Mouse (Mus musculus): ENCODE results near the gene Btbd1.

The Btbd1 gene

DNA sequence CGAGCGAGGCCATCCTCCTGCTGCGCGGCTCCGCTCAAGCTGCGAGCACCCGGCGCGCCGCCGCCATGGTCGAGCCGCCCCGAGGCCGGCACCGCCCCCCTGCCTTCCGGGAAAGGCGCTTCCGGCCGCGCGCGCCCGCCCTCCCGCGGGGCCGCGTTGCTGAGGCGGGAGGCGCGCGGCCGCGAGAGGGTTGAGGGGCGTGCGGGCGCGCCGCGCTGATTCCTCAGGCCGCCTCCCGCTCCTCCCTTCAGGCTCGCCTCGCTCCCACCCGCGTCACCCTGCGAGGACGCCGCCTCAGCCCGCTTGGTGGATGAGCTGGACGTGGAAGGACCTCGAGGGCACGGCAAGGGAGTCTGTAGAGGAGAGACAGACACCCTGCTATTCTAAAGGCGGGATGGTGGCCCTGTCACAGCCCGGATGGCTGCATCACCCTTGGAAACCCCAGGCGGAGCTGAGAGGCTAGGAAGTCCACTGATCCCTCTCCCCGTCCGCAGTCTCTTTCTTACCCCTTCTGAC, at the start of gene Btbd1:
Gene Btbd1 (minus strand): TSS at position 53 of the 516 bp plus-strand sequence.
- peak; percentile 50 for DNase-seq (ENCODE audit: low read depth)

DNA sequence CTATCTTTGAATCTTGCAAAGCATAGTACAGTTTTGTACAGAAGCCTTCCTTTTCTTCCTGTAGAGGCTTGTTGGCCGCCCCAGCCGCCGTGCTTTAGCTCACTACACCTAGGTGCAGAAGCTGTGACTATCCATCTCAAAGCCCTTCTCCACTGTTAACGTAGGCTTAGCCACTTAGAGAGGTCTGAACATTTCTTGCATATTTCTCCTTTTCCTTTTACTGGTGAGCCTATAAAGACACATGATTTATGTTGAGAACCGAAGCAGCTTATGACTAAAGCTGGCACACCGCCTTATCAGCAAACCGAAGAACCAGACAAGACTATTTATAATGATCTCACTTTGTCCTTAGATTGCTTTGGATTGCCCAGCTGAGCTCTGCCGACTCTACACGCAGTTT, 46.1 kb upstream of the Btbd1 start:
- DNase-seq (ENCODE audit: low read depth): no peak

DNA sequence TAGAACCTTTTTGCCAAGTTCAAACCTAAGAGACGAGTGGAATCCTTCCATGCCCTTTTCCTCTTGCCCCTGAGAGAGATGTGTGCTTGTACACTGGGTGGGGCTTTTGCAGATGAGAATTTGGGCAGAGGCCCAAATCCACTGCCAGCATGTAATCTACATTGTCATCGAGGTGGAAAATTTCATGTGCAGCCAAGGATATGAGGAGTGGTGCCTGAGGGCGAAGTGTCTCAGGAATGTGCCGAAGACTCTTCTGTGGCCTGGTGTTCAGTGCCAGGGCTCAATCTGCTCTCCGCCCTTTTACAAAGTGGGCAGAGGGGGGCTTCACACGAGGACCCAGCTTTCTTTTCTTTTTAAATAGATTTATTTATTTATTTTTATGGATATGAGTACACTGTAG, 45.4 kb upstream of the Btbd1 start:
- DNase-seq (ENCODE audit: low read depth): no peak

DNA sequence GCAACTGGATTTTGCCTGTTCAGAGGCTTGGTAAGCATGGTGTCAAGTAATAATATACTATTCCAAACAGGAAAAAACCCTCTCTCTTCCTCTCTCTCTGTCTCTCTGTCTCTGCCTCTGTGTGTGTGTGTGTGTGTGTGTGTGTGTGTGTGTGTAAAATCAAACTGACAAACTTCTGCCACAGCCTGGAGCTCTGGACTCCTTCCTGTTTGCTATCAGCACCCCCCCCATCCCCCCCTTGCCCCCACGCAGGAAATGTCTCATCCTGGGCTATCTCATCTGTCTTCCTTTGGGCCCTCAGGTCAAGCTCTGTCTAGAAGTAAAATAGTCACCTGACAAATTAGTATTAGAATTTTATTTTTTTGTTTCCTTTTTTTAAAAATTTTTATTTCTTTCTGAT, 44.6 kb upstream of the Btbd1 start:
- DNase-seq (ENCODE audit: low read depth): peak; percentile 59

DNA sequence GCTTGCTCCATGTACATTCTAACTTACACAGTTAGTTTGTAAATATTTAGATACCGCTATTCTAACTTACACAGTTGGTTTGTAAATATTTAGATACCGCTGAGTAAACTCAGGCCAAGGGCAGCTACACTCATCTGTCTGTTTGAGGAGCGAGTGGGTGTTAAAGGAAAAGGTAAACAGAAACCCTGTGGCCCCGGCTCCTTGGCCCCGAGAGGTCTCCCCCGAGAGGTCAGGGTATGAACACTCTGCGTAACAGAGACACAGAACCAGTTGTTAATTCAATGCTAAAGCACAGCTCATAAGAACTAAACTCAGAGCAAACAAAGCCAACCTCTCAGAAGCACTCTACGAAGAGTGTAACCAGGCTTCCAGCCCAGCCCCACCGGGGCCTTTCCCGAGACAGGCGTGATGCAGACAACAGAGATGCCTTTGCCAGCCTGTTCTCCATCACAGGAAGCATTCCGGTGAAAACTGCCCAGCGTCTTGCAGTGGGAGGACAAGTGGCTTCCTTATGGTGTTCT, 43.3 kb upstream of the Btbd1 start:
- no peak for DNase-seq (ENCODE audit: low read depth)

DNA sequence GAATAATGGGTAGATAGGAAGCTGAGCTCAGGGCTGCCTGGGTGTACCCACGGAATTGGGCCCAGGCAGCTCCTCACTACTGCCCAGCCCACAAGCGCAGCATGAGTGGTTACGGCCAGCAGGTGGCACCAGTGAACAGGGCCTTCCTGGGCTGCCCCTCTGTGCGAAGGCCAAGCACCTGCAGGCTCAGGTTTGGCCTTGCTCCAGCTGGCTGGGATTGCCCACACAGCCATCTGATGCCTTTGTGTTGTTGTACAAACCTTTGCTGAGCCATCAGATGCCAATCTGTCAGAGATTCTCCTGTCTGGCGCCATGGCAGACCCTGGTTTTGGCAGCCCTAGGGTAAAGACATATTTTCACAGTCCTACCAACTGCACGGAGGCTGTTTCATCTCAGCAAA, 38.9 kb upstream of the Btbd1 start:
- peak; percentile 74 for DNase-seq (ENCODE audit: low read depth)

DNA sequence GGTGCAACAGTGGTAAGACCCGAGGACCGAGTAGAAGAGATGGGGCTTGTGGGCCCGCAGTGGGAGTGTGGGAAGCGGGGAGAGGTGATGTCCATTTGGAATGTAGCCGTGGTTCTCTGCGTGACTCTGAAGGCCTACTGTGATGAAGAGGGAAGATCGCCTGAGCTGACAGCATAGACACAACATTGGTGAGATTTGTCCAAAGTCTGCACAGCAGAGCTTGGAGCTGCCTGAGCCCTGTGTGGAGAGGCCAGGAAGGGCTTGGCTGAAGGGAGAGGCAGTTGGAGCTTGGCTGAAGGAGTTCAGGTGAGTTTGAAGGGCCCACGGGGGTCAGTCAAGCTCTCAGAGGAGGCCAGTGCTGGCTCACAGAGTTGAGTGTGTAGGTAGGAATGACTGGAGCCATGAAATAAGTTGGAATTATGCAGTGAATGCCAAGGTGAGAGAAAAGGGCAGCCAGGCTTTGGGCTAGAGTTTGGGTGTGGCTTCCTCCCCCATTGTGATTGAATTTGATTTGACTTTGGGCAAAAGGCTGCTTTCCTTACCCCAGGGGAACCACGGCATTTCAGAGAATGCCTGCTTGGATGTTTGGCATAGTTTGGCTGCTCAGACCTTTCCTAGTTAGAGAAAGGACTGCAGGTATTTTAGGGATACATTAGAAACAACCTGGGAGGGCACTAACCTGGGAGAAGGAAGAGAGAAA, 38.1 kb upstream of the Btbd1 start:
- DNase-seq (ENCODE audit: low read depth): no peak

DNA sequence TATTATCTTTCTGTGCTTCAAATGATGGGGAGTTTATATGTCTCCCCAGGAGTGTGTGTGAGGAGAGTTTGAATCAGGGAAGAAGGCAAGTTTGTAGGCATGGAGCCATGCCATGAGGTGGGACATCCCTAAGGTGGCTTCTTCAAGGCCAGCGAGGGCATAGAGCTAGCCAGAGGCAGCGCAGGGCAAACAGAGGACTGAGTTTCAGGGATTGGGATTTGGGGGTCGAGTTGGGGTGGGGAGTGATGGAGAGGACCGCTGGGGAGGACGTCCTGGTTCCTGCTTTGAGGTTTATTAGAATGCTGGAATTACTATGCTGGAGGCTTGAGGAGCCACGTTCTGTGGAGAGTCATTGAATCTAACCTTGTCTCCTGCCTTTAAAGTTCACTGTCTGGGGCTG, 36.7 kb upstream of the Btbd1 start:
- no peak for DNase-seq (ENCODE audit: low read depth)

DNA sequence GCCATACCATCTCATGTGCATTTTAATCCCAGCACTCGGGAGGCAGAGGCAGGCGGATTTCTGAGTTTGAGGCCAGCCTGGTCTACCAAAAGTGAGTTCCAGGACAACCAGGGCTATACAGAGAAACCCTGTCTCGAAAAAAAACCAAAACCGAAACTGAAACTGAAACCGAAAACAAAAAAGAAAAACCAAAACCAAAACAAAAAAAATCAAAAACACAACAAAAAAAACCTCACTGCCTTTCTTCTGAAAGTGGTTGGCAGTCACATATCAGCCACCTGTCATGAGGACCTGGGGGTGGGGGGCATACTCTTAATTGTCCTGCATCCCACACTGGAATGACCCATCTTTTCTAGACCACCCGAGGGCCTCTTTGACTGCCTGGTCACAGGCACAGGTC, 35.3 kb upstream of the Btbd1 start:
- DNase-seq (ENCODE audit: low read depth): no peak

DNA sequence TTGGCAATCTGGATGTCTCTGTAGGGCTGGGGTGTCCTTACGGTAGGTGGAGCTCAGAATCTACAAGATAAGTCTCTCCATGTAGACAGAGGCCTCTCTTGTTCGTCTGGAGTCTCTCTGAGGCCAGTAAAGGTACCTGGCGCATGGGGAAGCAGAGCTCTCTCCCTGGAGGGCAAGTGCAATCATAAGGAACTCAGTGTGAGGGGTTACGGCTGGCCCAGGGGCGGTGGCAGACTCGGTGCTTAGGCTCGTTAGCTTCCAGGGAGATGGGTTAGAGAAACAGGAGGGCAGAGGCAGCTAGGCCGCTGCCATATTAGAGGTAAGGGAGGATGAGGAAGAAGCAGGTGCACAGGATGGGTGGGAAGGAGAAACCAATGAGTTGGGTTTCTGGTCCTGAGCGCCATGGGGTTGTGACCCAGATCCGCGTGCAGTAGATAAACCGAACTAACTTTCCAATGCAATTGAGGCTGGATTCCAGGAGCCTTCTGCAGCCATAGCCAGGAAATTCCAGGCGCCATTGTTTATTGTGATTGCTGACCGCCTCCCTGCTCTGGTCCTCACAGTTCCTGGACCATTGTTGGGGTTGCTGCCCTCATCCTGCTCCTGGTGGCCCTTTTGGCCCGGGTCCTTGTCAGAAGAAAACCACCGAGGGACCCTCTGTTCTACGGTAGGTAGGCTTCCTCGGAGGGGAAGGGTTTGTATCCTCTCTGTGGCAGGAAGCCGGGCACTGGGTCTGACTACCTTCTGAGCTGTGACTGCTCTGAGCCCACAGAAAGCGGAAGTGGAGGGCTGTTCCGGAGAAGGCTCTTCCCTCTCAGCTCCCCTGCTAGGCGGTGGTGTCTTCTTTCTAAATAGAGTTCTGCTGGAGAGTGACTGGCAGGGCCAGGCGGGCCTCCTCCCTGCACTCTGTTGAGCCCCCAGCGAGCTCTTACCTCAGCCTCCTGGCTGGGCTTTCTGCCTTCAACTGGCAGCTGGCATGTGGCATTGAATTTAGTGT, 33.7 kb upstream of the Btbd1 start:
- peak; percentile 85 for DNase-seq (ENCODE audit: low read depth)

DNA sequence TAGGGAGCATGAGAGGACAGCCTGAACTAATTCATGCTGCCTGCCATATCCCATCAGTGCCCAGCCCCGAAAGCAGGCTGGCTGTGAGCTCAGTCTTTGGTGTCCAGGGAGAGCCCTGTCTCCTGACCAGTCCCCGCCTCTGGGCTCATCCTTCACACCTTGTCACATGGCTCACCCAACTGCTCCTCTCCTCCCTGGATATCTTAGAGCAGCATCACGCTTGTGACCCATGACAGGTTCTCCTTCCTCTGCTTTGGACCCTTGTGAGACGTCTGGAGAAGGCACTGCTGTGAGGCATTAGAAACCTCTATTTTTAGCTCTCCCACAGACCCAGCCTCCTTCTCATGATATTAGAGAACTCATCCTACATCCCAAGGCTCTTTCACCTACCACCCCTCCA, 32.7 kb upstream of the Btbd1 start:
- DNase-seq (ENCODE audit: low read depth): no peak

DNA sequence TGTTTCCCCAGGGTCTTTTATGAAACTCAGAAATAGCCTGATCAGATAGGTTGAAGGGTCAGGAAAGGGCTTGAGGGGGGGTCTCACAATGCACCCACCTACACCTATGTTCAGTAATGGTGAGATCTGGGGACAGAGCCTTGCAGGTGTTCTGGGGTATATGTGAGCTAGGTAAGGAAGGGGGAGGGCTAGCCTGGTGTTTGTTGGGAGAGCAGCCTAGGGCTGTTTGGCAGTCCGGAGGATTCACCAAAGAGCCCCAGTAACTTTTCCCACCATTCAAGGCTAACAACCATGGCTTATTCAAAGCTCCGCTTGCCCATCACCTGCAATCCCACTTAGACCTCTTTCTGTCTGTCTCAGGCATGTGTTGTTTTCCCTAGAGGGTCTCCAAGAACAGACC, 32.2 kb upstream of the Btbd1 start:
- no peak for DNase-seq (ENCODE audit: low read depth)

DNA sequence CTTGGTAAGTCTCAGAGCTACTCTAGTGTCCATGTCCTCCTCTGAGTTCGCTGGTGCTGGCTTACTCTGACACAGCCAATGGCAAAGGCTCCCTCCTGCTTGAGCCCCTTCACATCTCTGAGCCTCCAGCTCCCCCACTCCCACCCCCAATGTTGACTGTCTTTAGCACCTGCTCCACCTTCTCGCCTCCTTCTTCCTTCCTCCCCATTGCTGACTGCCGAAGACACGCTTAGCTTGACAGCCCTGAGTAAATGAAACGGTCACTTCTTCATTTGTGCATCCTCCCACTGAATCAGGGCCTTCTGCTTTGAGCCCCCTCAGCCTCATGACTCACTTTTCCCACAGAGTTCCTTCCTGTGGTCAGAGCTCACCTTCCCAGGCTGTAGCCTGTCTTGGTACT, 31.8 kb upstream of the Btbd1 start:
- peak; percentile 96 for DNase-seq (ENCODE audit: low read depth)

DNA sequence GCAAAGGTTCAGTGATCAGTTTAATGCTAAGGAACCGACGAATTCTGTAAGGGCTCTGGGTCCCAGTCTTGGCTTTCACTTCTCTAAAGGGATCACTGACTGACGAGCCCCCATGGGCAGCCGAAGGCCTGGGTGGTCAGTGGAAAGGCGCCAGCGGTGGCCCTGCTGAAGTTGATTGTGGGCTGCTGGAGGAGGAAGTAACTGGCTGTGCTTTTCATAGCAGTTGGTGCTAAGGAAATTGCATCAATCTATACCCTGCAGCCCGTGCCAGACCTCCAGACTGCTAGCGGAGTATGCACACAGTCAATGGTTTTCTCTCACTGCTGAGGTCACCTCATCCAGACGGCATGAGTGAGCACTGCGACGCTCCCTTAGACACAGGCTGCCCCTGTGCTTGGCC, 30.8 kb upstream of the Btbd1 start:
- DNase-seq (ENCODE audit: low read depth): peak; percentile 95

DNA sequence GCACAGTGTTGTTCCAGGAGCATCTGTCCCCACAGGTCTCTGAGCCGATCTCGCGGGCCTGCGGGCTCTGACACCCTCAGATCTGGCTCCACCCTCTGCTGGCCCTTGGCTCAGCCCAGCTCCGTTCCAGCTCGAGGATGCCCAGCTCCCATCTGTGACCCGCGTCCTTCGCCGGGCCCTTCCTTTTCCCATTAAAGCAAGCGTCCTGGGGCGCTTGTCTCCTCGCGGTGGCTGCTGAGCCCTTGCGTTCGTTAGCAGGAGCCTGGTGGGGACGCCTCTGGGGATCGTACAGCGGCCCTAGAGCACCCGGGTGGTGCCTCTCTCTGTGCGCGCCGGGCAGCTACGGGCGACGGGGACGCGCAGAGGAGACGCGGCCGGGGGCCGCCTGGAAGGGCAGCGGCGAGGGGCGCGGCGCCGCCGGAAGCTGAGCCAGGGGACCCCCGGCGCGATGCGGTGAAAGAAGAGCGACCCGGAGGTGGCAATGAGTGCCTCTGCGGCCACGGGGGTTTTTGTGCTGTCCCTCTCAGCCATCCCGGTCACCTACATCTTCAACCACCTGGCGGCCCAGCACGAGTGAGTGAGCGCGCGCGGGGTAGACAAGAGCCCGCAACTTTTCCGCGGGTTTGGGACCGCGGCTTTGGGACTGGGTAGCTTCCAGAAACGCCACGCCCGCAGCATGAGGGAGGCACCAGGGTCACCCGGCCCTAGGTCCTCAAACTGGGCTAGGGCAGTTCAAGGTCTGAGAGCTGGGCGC, 29.9 kb upstream of the Btbd1 start, which contains the start of gene Tm6sf1:
Gene Tm6sf1 (plus strand): TSS at position 34 of the 754 bp plus-strand sequence.
- peak; percentile 69 for DNase-seq (ENCODE audit: low read depth)

DNA sequence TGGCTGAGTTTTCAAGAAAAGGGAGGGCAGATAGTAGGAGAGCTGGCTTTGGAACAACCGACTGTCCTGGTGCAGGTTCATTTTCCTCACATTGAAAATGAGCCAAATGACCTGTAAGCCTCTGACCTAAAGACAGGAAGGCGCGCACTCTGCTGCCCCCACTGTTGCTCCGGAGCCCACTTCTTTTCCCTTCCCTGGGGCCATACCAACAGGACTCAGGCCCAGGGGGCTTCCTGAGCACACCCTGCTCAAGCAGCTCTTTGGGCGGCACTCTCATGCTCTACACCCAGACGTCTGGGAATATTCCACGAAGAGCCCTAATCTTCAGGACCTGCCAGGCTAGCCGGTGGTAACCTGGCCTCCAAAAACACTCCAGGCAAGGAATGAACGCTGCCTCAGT, 29.0 kb upstream of the Btbd1 start:
- no peak for DNase-seq (ENCODE audit: low read depth)

DNA sequence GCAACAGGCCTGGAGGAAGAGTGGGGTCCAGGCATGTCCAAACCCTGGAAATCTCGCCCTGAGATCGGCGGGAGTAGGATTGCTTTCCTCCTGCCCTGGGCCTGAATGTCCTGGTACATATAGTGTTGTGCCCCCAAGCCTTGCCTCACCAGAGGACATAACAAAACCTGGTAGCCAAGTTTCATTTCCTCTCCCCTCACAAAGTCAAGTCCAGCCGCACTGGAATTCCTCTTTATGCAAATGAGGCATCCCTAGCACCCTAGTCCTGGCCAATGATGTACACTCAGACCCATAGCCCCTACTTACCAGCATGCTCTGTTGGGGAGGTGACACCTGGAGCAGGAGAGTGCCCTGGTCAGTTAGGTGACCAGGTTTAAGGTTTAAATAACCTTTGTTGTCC, 27.0 kb upstream of the Btbd1 start:
- DNase-seq (ENCODE audit: low read depth): no peak

DNA sequence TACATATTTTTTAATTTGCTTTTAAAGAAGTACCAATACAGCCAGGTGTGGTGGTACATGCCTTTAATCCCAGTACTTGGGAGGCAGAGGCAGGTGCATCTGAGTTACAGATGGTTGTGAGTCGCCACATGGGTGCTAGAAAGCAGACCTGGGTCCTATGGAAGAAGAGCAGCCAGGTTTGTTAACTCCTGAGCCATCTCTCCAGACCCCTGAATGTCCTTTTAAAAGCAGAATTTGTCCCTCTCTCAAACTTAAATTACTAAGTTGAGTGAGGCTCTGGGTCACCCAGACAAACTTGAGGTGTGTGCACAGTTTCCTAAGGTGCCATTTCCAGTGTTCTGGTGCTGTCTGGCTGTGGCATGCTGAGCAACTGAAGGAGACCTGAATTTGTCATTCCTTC, 26.5 kb upstream of the Btbd1 start, which contains the start of gene Gm10160:
Gene Gm10160 (minus strand): TSS at position 101 of the 400 bp plus-strand sequence.
- no peak for DNase-seq (ENCODE audit: low read depth)

DNA sequence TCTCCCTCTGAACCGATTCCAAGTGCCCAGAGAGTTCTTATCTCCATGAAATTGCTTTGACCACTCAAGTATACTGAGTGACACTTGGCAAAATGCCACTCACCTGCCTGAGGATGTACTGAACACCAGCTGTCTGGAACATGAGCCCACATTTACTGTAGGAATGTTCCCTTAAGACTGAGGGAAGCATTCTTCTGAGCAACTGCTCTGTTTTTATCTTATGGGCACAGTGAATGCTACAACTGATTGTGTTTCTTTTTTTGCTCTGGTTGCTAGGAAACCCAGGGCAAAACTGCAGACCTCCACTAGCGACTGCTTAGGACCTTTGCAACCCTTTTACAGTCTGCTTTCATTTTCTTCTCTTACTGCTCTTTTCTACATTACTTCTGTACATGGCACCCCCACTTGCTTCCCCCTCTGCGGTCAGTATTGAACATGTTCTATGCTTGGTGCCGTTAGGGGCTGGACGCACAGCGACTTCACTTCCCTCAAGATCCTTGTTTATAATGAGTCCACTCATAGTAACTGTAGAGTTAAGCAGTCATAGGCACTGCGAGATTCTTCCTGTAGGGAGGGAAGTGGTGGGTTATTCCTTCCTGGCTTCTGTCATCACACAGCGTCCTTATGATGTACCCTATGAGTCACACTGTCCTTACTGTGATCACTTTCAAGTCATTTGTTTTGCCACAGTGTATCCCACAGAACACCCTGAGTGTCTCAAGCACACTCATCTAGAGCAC, 25.5 kb upstream of the Btbd1 start:
- DNase-seq (ENCODE audit: low read depth): peak; percentile 94

DNA sequence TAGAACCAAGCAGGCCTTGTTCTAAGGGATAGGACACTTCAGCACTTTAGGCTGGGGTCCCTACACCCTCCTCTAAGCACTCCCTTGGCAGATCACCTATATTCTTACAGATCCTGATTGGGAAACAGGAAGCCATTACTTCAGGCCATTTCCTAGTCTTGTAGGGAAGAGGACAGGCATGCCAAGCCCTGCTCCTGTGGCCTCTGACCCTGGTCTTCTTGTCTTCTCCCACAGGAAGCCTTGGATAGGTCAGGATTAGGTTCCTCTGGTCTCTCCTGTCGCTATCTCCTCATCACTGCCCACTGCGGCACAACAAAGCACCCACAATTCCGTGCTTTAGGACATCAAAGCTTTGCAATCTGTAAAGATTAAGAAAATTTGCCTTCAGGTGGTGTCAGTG, 22.5 kb upstream of the Btbd1 start:
- DNase-seq (ENCODE audit: low read depth): no peak

DNA sequence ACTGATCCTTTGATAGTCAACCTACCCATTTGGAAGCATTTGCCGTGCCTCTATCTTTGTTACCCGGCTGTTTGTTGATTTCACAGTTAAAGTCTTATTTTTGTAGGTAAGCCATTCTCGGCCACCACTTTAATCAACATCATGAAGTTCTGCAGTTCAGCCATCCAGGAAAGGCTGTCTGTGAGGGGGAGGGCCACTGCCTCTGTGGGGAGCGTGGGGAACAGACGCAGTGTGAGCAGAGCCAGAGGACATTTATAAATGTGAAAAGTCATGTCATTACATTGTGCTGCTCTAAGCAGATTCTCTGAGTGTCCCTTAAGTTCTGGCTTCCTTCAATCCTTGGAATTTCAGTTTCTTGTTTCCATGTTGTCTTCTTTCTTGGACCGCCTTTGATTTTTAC, 20.9 kb upstream of the Btbd1 start:
- DNase-seq (ENCODE audit: low read depth): no peak

Data from 416B (cell line).